Mouse (Mus musculus) heart, postnatal 10 days (tissue): ENCODE results near the gene Ier2. TPM values are rescaled to one million over a fixed set of nuclear protein-coding genes. Genes with fewer than 3 reads are reported as not detected.

ENCODE experiments used
- DNase-seq, 2 experiments: peaks; one replicate each; pipeline ENCODE4 v3.0.0; 2021
- intact Hi-C: fragments of 180-260 bp; cut with DNase I; formaldehyde crosslinking; loops from one replicate; pipeline ENCODE4 v1.15.1; 2025
- total RNA-seq, 2 experiments: library from RNA; stranded (reverse); gene quantifications; 2 replicates each; pipeline ENCODE4 v1.2.3; 2021

The Ier2 gene
- total RNA-seq, 2 experiments from 2014 or later: 30.8 to 31.4 TPM

DNA sequence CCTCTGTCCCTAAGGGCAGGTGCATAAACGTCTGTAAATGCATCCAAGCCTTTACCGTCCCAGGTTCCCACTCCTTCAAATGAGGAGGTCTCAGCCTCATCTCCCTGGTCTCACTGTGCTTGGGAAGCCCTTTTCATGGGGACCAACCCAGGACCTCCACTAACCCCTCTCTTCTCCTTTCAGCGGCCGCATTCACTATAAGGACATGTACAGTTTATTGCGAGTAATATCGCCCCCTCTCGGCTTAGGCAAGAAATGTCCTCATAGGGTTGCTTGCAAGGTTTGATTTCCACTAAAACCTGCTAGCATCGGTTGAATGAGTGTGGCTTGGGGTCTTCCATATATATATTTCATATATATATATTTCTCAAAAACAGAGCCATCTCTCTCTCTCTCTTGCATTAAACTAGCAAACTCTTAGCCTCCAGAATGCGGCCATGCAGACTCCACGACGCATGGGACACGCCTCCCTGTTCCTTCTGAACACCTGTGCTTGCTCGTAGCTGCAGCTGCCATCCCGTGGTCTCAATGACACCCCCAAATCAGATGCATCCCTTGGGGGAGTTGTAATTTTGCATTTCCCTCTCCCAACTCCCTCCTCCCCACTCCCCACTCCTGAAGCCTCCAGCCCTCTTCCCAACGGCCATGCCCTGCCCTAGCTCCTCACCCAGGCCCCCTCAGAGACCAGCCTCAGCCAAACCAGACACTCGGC, 48.0 kb downstream of the Ier2 start:
- intact Hi-C loops: no loop called here
- DNase-seq: peak in 1 of 2 experiments; percentile 59

Other genes with a start within 250 kb of the Ier2 start
- 10 to 100 TPM; 40.3 to 40.6 TPM for gene Trmt1, start 23.5 kb upstream of the Ier2 start, total RNA-seq
- gene Nacc1, start 25.0 kb upstream of the Ier2 start, total RNA-seq: 10 to 100 TPM; 50.2 TPM
- 1 to 10 TPM; 8.4 to 9.1 TPM for gene Lyl1, start 38.6 kb upstream of the Ier2 start, total RNA-seq
- under 1 TPM; 0.50 to 0.89 TPM for gene G430095P16Rik, start 60.2 kb upstream of the Ier2 start, total RNA-seq
- gene Nfix, start 137.5 kb upstream of the Ier2 start, total RNA-seq: 100 to 1,000 TPM; 256 to 266 TPM
- gene Dand5, start 160.0 kb upstream of the Ier2 start, total RNA-seq: 1 to 10 TPM; 3.1 to 3.8 TPM
- gene Gadd45gip1, start 168.7 kb upstream of the Ier2 start, total RNA-seq: 10 to 100 TPM; 23.7 to 25.0 TPM
- gene Rad23a, start 177.8 kb upstream of the Ier2 start, total RNA-seq: 10 to 100 TPM; 77.8 to 88.5 TPM
- gene Calr, start 184.1 kb upstream of the Ier2 start, total RNA-seq: 100 to 1,000 TPM; 275 to 333 TPM
- gene Farsa, start 194.1 kb upstream of the Ier2 start, total RNA-seq: 10 to 100 TPM; 31.7 to 32.5 TPM
- 1 to 10 TPM; 6.9 TPM for gene Syce2, start 209.3 kb upstream of the Ier2 start, total RNA-seq
- 10 to 100 TPM; 31.7 to 32.8 TPM for gene Gcdh, start 231.1 kb upstream of the Ier2 start, total RNA-seq
- gene Klf1, start 239.1 kb upstream of the Ier2 start, total RNA-seq: under 1 TPM; 0.17 to 0.22 TPM
- gene Dnase2a, start 245.7 kb upstream of the Ier2 start, total RNA-seq: 1 to 10 TPM; 6.4 to 7.3 TPM